Mouse (Mus musculus): ENCODE data around the gene Zfp131. TPM values are rescaled to one million over a fixed set of nuclear protein-coding genes. Genes with fewer than 3 reads are reported as not detected.

Gene Zfp131
- polyA plus RNA-seq, 1 experiment: 9.9 TPM

DNA sequence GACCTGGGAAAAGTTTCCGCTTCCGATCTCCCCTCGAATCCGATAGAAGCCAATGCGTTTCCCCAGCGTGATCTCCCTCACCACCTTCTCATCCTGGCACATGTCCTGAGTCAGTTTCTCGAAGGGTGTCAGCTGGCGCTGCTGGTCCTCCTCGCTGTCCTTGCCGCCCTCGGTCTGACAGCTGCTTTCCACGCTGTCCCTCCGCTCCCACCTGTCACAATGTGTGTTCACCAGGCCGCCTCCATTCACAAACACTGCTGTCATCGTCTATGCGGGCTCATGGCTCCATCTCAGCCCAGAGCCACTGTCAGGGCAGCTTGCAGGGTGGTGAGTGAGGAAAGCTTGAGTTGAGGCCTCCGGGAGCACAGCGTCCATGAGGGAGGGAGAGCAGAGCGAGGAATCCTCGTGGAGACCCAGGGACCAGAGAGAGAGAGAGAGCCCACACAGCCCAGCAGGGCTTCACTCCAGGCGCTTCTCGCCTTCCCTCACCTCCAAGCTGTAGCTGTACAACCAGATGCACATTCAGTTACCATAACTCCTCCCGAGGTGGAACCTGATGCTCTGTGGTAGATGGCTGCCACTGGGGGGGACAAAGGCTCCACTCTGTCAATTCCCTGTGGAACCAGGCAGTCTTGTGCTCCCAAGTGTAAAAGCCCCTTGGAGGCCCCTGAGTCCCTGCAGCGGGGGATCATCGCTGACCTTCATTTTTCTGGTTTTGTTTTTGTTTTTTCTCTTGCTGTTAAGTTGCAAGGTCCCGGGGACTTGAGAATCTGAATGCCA lies 62.9 kb downstream of the Zfp131 start:
- H3K4me1 ChIP-seq: 0 out of 2 replicates have a peak, but pooled peaks cover 3% of the 10 kb centered on the region
- H3K27me3 ChIP-seq (replicated peaks): peaks cover 11% of the 10 kb centered on the region
- no peak for TF ChIP-seq GATA1 (IDR thresholded peaks at IDR 0.05; ENCODE audit: borderline replicate concordance, low read length)
- no peak for TF ChIP-seq FLI1 (IDR thresholded peaks at IDR 0.05; ENCODE audit: low read length)
- no peaks in the 10 kb centered on the region for H3K36me3 ChIP-seq (replicated peaks; ENCODE audit: low read length)
- H3K4me3 ChIP-seq (replicated peaks): peak overlapping the region; percentile 23
- no peaks in the 10 kb centered on the region; the same call in 1 of the 2 replicates for H3K9me3 ChIP-seq

DNA sequence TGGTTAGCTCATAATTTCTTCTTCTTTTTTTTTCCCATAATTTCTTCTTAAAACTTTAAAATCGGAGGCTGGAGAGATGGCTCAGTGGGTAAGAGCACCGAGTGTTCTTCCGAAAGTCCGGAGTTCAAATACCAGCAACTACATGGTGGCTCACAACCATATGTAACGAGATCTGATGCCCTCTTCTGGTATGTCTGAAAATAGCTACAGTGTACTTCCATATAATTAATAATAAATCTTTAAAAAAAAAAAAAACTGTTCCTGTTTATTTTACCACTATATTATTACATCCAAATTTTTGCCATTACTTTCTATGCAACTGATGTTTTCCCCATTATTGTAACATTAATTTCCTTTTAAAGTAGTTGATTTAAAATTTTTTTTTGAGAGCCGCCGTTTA lies 66.1 kb downstream of the Zfp131 start:
- Histone ChIP-seq H3K4me1 (0 out of 2 replicates have a peak, but pooled peaks cover 3% of the 10 kb centered on the region), H3K4me3 (replicated peaks) (no peak overlapping the region), H3K36me3 (replicated peaks; ENCODE audit: low read length) (no peaks in the 10 kb centered on the region), H3K9me3 (no peaks in the 10 kb centered on the region; the same call in 1 of the 2 replicates), H3K27me3 (replicated peaks) (peaks cover 6% of the 10 kb centered on the region)
- TF ChIP-seq FLI1 (IDR thresholded peaks at IDR 0.05; ENCODE audit: low read length) (no peak), GATA1 (IDR thresholded peaks at IDR 0.05; ENCODE audit: borderline replicate concordance, low read length) (no peak)

DNA sequence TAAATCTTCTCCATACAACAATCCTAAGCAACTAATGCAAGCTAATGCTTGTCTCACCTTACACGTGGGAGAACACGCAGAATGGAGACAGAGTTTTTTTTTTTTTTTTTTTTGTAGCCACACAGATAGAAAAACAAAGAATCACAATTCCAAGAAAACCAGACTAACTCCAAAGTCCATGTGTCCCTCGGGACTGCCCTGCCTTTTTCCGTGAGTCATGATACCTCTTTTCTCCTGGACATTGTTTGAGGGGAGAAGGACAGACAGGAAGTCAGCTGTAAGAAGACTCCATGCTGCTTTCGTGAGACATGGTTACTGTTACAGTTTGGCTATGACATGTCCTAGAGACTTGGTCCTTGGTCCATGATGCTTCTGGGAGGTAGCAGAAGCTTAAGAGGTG lies 67.3 kb downstream of the Zfp131 start:
- 0 out of 2 replicates have a peak, but pooled peaks cover 3% of the 10 kb centered on the region for H3K4me1 ChIP-seq
- H3K9me3 ChIP-seq: no peaks in the 10 kb centered on the region; the same call in 1 of the 2 replicates
- TF ChIP-seq GATA1 (IDR thresholded peaks at IDR 0.05; ENCODE audit: borderline replicate concordance, low read length) (no peak), FLI1 (IDR thresholded peaks at IDR 0.05; ENCODE audit: low read length) (no peak)
- H3K27me3 ChIP-seq (replicated peaks): peaks cover 6% of the 10 kb centered on the region
- no peak overlapping the region for H3K4me3 ChIP-seq (replicated peaks)
- no peaks in the 10 kb centered on the region for H3K36me3 ChIP-seq (replicated peaks; ENCODE audit: low read length)

DNA sequence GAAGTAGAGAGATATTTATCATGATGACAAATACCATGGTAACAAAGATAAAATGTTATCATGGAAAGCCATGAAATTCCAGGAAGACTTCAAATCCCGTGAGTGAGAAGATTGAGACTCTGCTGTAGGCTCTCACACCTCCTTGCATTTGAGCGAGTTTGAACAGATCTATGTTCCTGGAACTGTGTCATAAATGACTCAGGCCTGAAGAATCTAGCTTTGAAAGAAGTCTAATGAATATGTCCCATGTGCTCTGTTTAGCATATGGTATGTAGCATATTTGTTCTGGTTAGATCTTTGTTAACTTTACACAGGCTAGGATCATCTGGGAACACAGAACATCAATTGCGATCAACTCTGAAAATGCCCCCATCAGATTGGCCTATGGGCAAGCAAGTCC lies 68.2 kb downstream of the Zfp131 start:
- no peaks in the 10 kb centered on the region; the same call in 1 of the 2 replicates for H3K9me3 ChIP-seq
- H3K4me1 ChIP-seq: no peaks in the 10 kb centered on the region
- TF ChIP-seq GATA1 (IDR thresholded peaks at IDR 0.05; ENCODE audit: borderline replicate concordance, low read length) (no peak), FLI1 (IDR thresholded peaks at IDR 0.05; ENCODE audit: low read length) (no peak)
- no peaks in the 10 kb centered on the region for H3K36me3 ChIP-seq (replicated peaks; ENCODE audit: low read length)
- H3K4me3 ChIP-seq (replicated peaks): no peak overlapping the region
- peaks cover 2% of the 10 kb centered on the region for H3K27me3 ChIP-seq (replicated peaks)

DNA sequence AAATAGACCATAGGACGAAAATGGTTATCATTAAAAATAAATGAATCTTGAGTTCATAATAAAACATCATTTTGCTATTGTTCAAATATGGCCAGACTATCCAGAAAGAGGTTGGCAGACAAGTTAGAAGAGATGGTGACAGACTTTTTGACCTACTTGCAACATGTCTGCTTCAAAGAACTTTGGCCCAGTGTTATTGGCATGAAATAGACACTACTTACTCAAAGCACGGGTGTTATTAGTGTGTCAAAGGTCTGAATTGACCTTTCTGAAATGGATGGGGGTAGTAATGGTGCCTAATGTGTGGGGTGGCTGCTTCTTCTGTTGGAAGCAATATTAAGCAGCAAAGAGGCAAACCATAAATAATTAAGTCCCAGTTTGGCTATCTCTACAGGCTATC lies 74.6 kb downstream of the Zfp131 start:
- Histone ChIP-seq H3K27me3 (replicated peaks) (no peaks in the 10 kb centered on the region), H3K4me1 (no peaks in the 10 kb centered on the region), H3K36me3 (replicated peaks; ENCODE audit: low read length) (peaks cover 7% of the 10 kb centered on the region), H3K9me3 (no peaks in the 10 kb centered on the region), H3K4me3 (replicated peaks) (no peak overlapping the region)
- TF ChIP-seq GATA1 (IDR thresholded peaks at IDR 0.05; ENCODE audit: borderline replicate concordance, low read length) (no peak), FLI1 (IDR thresholded peaks at IDR 0.05; ENCODE audit: low read length) (no peak)

Other genes starting within 250 kb of the Zfp131 start
- not detected in 2 replicates for gene Ccl28, start 167.1 kb downstream of the Zfp131 start, polyA plus RNA-seq (2012; ENCODE audit: insufficient read depth, low replicate concordance)
- 5.2 and 20.7 TPM in 2 replicates for gene Hmgcs1, start 100.5 kb downstream of the Zfp131 start, polyA plus RNA-seq (2012; ENCODE audit: insufficient read depth, low replicate concordance)
- gene Nim1k, start 35.0 kb downstream of the Zfp131 start, polyA plus RNA-seq (2012; ENCODE audit: insufficient read depth, low replicate concordance): 0.23 TPM in 1 of 2 replicates, not detected in the other
- not detected in 2 replicates for gene AF067063, start 39.3 kb upstream of the Zfp131 start, polyA plus RNA-seq (2012; ENCODE audit: insufficient read depth, low replicate concordance)
- not detected in 2 replicates for gene D13Ertd608e, start 45.1 kb upstream of the Zfp131 start, polyA plus RNA-seq (2012; ENCODE audit: insufficient read depth, low replicate concordance)
- not detected in 2 replicates for gene Tcstv1, start 103.9 kb upstream of the Zfp131 start, polyA plus RNA-seq (2012; ENCODE audit: insufficient read depth, low replicate concordance)
- gene Gm21761, start 138.4 kb upstream of the Zfp131 start, polyA plus RNA-seq (2012; ENCODE audit: insufficient read depth, low replicate concordance): not detected in 2 replicates
- not detected in 2 replicates for gene B020031M17Rik, start 159.9 kb upstream of the Zfp131 start, polyA plus RNA-seq (2012; ENCODE audit: insufficient read depth, low replicate concordance)
- not detected in 2 replicates for gene Gm36079, start 236.1 kb upstream of the Zfp131 start, polyA plus RNA-seq (2012; ENCODE audit: insufficient read depth, low replicate concordance)

All from megakaryocyte, embryonic 14.5 days (primary cell).